Mouse (Mus musculus) layer of hippocampus, adult 9-10 months (tissue): ENCODE data around the gene Ccdc62.

Source experiments
- DNase-seq: peaks from one replicate; pipeline ENCODE4 v3.0.0; 2022; ENCODE audit warnings: low spot score

The Ccdc62 gene

DNA sequence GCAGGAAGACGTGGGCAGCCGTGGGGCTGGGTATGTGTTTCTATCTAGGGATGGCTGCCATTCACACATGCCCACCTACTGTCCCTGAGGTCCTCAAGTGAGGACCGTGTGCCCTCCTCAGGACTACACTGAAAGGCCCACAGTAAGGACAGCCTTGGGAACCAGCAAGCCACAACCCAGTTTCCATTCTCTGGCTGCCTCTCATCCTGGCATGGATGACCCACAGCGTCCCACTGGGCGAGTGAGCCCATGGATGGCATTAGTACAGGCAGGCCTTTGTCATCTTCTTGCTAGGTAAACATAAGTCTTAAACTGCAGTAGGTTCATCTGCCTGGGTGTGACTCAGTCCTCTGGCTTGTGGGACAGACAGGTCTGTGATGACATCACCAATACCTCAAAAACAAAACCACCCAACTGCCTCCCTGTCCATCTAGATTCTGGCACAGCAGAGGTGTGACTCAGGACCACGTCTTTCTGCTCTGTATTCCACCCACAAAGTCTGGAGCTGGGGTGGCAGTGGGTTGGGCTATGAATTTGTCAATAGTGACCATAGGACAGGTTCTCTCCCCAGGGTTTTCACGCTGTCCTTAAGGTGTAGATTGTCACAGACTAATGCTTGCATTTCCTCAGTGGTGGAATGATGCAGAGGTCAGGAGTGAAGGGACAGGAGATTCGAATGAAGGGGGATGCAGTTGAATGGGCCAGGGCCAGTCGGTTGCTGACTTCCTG, 50.2 kb downstream of the Ccdc62 start:
- no peak for DNase-seq

- DNase-seq = no peak
These were observed 50.7 kb downstream of the Ccdc62 start for GRCm38 (mm10) chr5:123981250-123981554.

DNA sequence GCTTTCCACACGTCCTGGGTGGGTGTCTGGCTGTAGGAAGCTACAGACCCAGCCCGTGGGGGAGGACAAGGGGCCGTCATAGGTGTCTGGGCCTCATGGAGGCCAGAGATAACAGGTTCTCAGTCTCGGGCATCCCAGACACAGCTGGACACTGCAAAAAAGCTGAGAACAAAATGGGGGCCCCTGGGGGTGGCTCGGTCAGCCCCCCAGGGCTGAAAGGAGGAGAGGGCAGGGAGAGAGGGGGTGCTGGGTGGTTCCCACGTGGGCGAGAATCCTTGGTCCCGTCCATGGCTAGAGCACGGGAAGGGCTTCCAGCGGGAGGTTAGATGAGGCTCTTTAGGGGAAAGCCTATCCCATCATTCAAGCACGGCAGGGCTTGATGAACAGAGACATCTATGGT, 52.4 kb downstream of the Ccdc62 start:
- DNase-seq = no peak

DNA sequence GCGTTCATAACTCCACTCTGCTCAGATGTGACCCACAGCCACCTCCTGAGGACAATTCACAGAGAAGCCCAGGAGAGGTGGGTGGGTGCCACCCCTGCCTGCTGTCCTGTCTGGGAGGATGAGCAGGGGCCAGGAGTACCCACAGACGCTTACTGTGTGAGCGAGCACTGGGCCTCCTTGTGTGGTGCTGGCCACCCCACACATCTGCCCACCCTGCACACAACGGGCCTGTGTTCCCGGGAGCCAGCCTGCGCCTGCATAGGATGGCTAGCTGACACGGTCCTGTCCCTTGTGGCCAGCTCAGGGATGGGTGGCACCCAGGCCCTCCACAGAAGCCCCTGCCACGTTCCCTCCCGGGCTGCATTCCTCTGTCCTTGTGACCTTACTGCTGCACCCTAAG, 55.0 kb downstream of the Ccdc62 start:
- DNase-seq = no peak

GRCm38 (mm10) chr5:123986925-123987324, 56.4 kb downstream of the Ccdc62 start:
- DNase-seq = no peak

GRCm38 (mm10) chr5:123987511-123987910, 57.0 kb downstream of the Ccdc62 start:
- no peak for DNase-seq

GRCm38 (mm10) chr5:123989941-123990885, 59.7 kb downstream of the Ccdc62 start:
- no peak for DNase-seq

GRCm38 (mm10) chr5:123991321-123991720, 60.8 kb downstream of the Ccdc62 start:
- no peak for DNase-seq

- no peak for DNase-seq
These were observed 61.7 kb downstream of the Ccdc62 start for GRCm38 (mm10) chr5:123992193-123992637.

GRCm38 (mm10) chr5:123992794-123993193, 62.3 kb downstream of the Ccdc62 start:
- peak; percentile 88 for DNase-seq

DNA sequence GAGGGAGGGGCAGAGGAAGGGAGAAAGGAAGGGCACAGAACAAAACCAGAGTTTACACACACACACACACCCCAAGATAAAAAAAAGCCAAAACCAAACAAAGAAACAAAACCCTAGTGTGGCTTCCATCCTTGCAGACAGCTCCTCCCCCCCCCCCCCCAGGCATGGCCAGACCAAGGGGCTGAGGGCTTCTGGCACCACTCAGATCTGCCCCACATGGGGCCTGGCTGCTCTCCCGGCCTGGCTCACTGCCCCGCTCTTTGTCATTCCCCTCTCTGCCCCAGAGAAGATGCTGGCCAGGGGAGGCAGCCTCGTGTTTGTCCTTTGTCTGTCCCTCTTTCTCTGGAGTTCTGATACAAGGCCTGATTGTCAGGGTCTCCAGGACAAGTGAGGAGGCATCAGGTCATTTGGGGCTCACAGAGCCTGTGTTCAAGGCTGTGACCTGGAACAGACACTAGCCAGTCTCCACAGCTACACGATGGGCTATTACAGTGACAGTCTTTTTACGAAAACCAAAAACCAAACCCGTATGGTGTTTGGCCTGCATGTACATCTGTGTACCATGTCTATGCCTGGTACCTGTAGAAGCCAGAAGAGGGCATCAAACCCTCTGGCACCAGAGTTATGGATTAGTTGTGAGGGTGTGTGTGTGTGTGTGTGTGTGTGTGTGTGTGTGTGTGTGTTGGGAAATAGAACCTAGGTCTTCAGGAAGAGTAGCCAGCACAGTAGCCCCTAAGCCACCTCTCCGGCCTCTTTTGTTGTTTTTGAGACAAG, 63.0 kb downstream of the Ccdc62 start:
- peak; percentile 55 for DNase-seq

GRCm38 (mm10) chr5:123994468-123994867, 64.0 kb downstream of the Ccdc62 start:
- DNase-seq = no peak

DNA sequence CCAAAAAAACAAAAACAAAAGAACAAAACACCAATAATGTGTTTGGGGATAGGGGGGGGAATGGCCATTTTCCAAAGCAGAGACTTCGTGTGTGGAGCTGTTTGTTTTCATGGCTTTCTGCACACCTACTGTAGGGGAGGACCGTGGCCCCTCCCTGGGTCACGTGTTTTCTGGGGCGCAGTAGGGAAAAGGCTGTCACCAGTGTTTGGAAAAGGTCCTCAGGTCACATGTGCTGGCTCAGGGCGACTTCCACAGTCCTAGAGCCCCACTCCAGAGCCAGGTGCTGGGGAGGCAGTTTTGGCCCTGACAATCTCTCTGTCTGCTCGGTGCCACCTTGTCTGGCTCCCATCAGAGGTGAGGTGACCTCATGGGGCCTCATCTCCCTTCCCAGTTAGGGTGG, 64.9 kb downstream of the Ccdc62 start:
- DNase-seq = no peak

DNA sequence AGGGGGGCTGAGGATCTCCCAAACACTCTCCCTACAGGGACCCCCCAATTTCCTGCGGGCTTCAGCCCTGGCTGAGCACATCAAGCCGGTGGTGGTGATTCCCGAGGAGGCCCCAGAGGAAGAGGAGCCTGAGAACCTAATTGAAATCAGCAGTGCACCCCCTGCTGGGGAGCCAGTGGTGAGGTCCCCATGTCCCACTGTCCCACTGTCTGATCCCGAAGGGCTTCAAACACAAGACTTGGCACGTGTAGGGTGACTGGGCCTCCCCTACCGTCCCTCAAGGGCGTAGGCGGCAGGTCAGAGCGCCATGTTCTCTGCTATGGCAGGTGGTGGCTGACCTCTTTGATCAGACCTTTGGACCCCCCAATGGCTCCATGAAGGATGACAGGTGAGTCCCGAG, 65.7 kb downstream of the Ccdc62 start:
- DNase-seq = no peak

- no peak for DNase-seq
These were observed 66.2 kb downstream of the Ccdc62 start for GRCm38 (mm10) chr5:123996695-123997094.

- no peak for DNase-seq
These were observed 66.8 kb downstream of the Ccdc62 start for GRCm38 (mm10) chr5:123997211-123997751.

- no peak for DNase-seq
These were observed 67.3 kb downstream of the Ccdc62 start for GRCm38 (mm10) chr5:123997811-123998210.

DNA sequence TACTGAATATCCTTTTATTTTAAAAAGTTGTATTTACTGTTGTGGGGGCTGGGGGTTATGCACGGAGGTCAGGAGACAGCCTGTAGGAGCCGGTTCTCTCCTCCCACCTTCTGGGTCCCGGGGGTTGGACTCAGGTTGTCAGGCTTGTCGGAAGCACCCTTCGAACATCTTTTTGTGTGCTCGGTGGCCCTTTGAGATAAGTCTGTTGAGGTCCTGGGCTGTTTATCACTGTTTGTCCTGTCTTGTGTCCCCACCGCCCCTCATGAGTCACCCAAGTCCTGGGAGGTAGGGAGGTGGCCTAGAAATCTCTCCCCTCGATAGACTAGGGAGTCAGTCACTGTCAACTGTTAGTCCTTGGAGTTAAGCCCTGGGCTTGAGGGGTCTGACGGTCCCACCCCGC, 67.9 kb downstream of the Ccdc62 start:
- DNase-seq = no peak

DNA sequence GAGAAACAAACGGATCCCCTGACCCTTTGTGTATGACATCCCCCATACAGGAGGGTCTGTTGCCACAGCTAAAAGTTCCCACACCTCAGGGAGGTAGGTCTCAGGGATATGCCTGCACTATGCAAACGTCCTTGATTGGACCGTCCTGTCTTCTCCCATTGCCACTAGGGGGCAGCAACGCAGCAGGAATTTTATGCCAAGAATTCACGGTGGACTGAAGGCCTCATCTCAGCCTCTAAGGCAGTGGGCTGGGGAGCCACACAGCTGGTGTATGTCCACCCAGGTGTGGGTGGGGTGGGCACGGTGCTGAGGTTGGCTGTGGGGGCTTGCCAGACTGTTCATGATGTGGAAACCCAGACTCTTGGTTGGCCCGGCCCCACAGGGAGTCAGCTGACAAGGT, 70.3 kb downstream of the Ccdc62 start:
- DNase-seq = peak; percentile 94

GRCm38 (mm10) chr5:124001274-124001673, 70.8 kb downstream of the Ccdc62 start:
- DNase-seq = no peak

DNA sequence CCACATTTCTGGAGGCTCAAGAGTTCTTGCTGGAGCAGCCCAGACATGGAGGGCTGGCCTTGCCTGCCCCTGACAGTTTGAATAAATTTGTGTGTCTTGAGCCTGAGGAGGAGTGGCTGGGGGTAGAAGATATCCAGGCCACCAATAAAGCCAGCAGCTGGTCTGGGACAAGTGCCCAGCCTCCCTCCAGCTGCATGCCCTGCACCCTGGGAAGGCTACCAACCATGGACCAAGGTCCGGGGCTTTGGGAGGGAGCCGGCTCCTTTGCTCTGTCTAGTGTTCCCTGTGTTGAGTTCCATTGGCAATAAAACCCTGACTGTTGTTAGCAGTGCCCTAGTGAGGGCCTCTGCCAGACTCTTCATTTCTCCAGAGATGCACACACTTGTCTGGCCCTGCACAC, 72.4 kb downstream of the Ccdc62 start:
- no peak for DNase-seq

GRCm38 (mm10) chr5:124003375-124003774, 72.9 kb downstream of the Ccdc62 start:
- DNase-seq = no peak
